Mouse (Mus musculus) CH12.LX (cell line): ENCODE measurements around the gene Cipc.

Experiments
- CTCF ChIP-seq, 2 experiments: IDR thresholded peaks in 1 of 2; conservative IDR thresholded peaks in 1 of 2; 2 replicates each; pipeline ENCODE4 v1.5.1; 2011 to 2012; ENCODE audit warnings: low read depth in 2 of 2, low read length in 2 of 2, improper control_type of control experiment in 1 of 2, inconsistent platforms in 1 of 2, mild to moderate bottlenecking in 1 of 2, moderate library complexity in 1 of 2
- IRF4 ChIP-seq: IDR thresholded peaks from 2 replicates; pipeline ENCODE4 v1.6.1; 2014; ENCODE audit warnings: low read depth, mild to moderate bottlenecking, inconsistent platforms, low read length, improper control_type of control experiment
- MEF2A ChIP-seq: IDR thresholded peaks from 2 replicates; pipeline ENCODE4 v1.6.1; 2014; ENCODE audit warnings: low read depth, mild to moderate bottlenecking, inconsistent platforms, low read length, improper control_type of control experiment, borderline replicate concordance
- POLR2A ChIP-seq: IDR thresholded peaks from 2 replicates; pipeline ENCODE4 v1.6.1; 2011; ENCODE audit warnings: low read depth, mild to moderate bottlenecking, improper control_type of control experiment, low read length
- POLR2AphosphoS2 ChIP-seq: IDR thresholded peaks from 2 replicates; pipeline ENCODE4 v1.6.1; 2011; ENCODE audit warnings: low read depth, low read length, improper control_type of control experiment

- TF ChIP-seq POLR2A (no peak), IRF4 (no peak), POLR2AphosphoS2 (no peak), CTCF (conservative IDR thresholded peaks at IDR 0.05 in 1 of 2, IDR thresholded peaks at IDR 0.05 in 1 of 2; ENCODE audit: low read depth in 2 of 2, low read length in 2 of 2) (no peak), MEF2A (no peak)
Measured at GRCm38 (mm10) chr12:86912335-86913093, 34.3 kb upstream of the Cipc start.
